Mouse (Mus musculus) neural tube, embryonic 12.5 days (tissue): Measurements from ENCODE around the gene Cmtm8. TPM values are rescaled to one million over a fixed set of nuclear protein-coding genes. Genes with fewer than 3 reads are reported as not detected.
A peak's percentile ranks its signal among the peaks of the same experiment; 100 is the strongest.

Experiments used
- ATAC-seq: fragments of 200-750 bp; cut with Nextera tagmentation; 2 replicates; pipeline ENCODE4 v1.8.0; 2017; ENCODE audit warnings: low read depth, mild to moderate bottlenecking, moderate TSS enrichment, moderate library complexity; ENCODE audit not compliant: low FRiP score
- H3K27ac ChIP-seq: fragments of 300-500 bp; sonication (generic); 2 replicates; pipeline ENCODE4 v1.5.1; 2016
- H3K27me3 ChIP-seq: fragments of 300-500 bp; sonication (generic); replicated peaks from 2 replicates; pipeline ENCODE4 v1.6.1; 2016; ENCODE audit warnings: mild to moderate bottlenecking
- H3K36me3 ChIP-seq: fragments of 300-500 bp; sonication (generic); 2 replicates; pipeline ENCODE4 v1.6.1; 2016; ENCODE audit warnings: mild to moderate bottlenecking
- H3K4me1 ChIP-seq: fragments of 300-500 bp; sonication (generic); 2 replicates; pipeline ENCODE4 v1.6.1; 2016
- H3K4me2 ChIP-seq: fragments of 300-500 bp; sonication (generic); replicated peaks from 2 replicates; pipeline ENCODE4 v1.6.1; 2016; ENCODE audit warnings: mild to moderate bottlenecking
- H3K4me3 ChIP-seq: fragments of 300-500 bp; sonication (generic); 2 replicates; pipeline ENCODE4 v1.5.1; 2016
- H3K9ac ChIP-seq: fragments of 300-500 bp; sonication (generic); 2 replicates; pipeline ENCODE4 v1.6.1; 2016; ENCODE audit warnings: mild to moderate bottlenecking
- H3K9me3 ChIP-seq: fragments of 300-500 bp; sonication (generic); 2 replicates; pipeline ENCODE4 v1.6.1; 2016; ENCODE audit warnings: mild to moderate bottlenecking
- WGBS: fragments of 180-500 bp; shearing (Covaris S2); methylation state at CpG from one replicate; pipeline ENCODE4 v1.1.7; 2016; 5-methylcytosine and 5-hydroxymethylcytosine counted together
- polyA plus RNA-seq: library from polyadenylated mRNA; unstranded; fragments of >200 nt; fragmentation: Nextera tagmentation; extraction: Ambion mirVana; gene quantifications from 2 replicates; pipeline ENCODE4 v1.2.1, GENCODE M21; 2016

Cmtm8 gene
- polyA plus RNA-seq, 1 experiment from 2014 or later, result 17.7 TPM

- Histone ChIP-seq H3K27me3 (no peaks in the 10 kb centered on the region), H3K27ac (no peak overlapping the region), H3K4me3 (peak overlapping the region; percentile 52), H3K4me2 (peak overlapping the region; percentile 93), H3K4me1 (peaks cover 21% of the 10 kb centered on the region), H3K9ac (peak overlapping the region; percentile 72; the same call in 1 of the 2 replicates), H3K36me3 (no peaks in the 10 kb centered on the region), H3K9me3 (no peaks in the 10 kb centered on the region)
- 27% methylated on average over 23 of the region's 23 CpGs for whole genome bisulfite sequencing
- 0 out of 2 replicates have a peak, but pooled peaks have one; percentile 21 for ATAC-seq
These were observed 63.8 kb downstream of the Cmtm8 start for GRCm38 (mm10) chr9:114779984-114780745.

GRCm38 (mm10) chr9:114778877-114779276 lies 65.1 kb downstream of the Cmtm8 start:
- peaks cover 27% of the 10 kb centered on the region for H3K4me1 ChIP-seq
- H3K36me3 ChIP-seq, result no peaks in the 10 kb centered on the region
- no peak overlapping the region for H3K4me3 ChIP-seq
- H3K9ac ChIP-seq, result no peak overlapping the region
- H3K4me2 ChIP-seq, result no peak overlapping the region
- no peak for ATAC-seq
- 93% methylated on average over 7 of the region's 7 CpGs for WGBS
- no peak overlapping the region for H3K27ac ChIP-seq
- no peaks in the 10 kb centered on the region for H3K9me3 ChIP-seq
- no peaks in the 10 kb centered on the region for H3K27me3 ChIP-seq

GRCm38 (mm10) chr9:114778047-114778390 lies 65.9 kb downstream of the Cmtm8 start:
- peaks cover 27% of the 10 kb centered on the region for H3K4me1 ChIP-seq
- 86% methylated on average over 7 of the region's 7 CpGs for WGBS
- ATAC-seq, result no peak
- H3K27me3 ChIP-seq, result no peaks in the 10 kb centered on the region
- H3K9me3 ChIP-seq, result no peaks in the 10 kb centered on the region
- no peaks in the 10 kb centered on the region for H3K36me3 ChIP-seq
- H3K4me3 ChIP-seq, result no peak overlapping the region
- no peak overlapping the region for H3K4me2 ChIP-seq
- no peak overlapping the region for H3K27ac ChIP-seq
- H3K9ac ChIP-seq, result no peak overlapping the region

- no peaks in the 10 kb centered on the region for H3K9me3 ChIP-seq
- H3K4me2 ChIP-seq, result no peak overlapping the region
- ATAC-seq, result no peak
- peaks cover 3% of the 10 kb centered on the region for H3K36me3 ChIP-seq
- no peak overlapping the region for H3K9ac ChIP-seq
- H3K4me3 ChIP-seq, result no peak overlapping the region
- peaks cover 27% of the 10 kb centered on the region for H3K4me1 ChIP-seq
- H3K27me3 ChIP-seq, result no peaks in the 10 kb centered on the region
- H3K27ac ChIP-seq, result no peak overlapping the region
- 88% methylated on average over 6 of the region's 6 CpGs for WGBS
These were observed 66.5 kb downstream of the Cmtm8 start for GRCm38 (mm10) chr9:114777178-114778046.

- no peak for ATAC-seq
- WGBS, result 90% methylated on average over 3 of the region's 3 CpGs
- H3K4me2 ChIP-seq, result no peak overlapping the region
- H3K27ac ChIP-seq, result no peak overlapping the region
- peaks cover 21% of the 10 kb centered on the region for H3K4me1 ChIP-seq
- H3K36me3 ChIP-seq, result peaks cover 10% of the 10 kb centered on the region
- H3K9ac ChIP-seq, result no peak overlapping the region
- no peak overlapping the region for H3K4me3 ChIP-seq
- H3K9me3 ChIP-seq, result no peaks in the 10 kb centered on the region
- no peaks in the 10 kb centered on the region for H3K27me3 ChIP-seq
These were observed 67.6 kb downstream of the Cmtm8 start for GRCm38 (mm10) chr9:114776361-114776760.

GRCm38 (mm10) chr9:114775272-114775671 lies 68.7 kb downstream of the Cmtm8 start:
- no peak overlapping the region for H3K4me3 ChIP-seq
- H3K9me3 ChIP-seq, result no peaks in the 10 kb centered on the region
- no peak overlapping the region for H3K4me2 ChIP-seq
- no peak for ATAC-seq
- no peak overlapping the region for H3K27ac ChIP-seq
- H3K36me3 ChIP-seq, result peaks cover 10% of the 10 kb centered on the region
- WGBS, result 74% methylated on average over 4 of the region's 4 CpGs
- H3K27me3 ChIP-seq, result no peaks in the 10 kb centered on the region
- peaks cover 10% of the 10 kb centered on the region; the same call in 1 of the 2 replicates for H3K4me1 ChIP-seq
- H3K9ac ChIP-seq, result no peak overlapping the region

GRCm38 (mm10) chr9:114774629-114775028 lies 69.3 kb downstream of the Cmtm8 start:
- H3K27ac ChIP-seq, result no peak overlapping the region
- no peaks in the 10 kb centered on the region for H3K9me3 ChIP-seq
- H3K4me2 ChIP-seq, result no peak overlapping the region
- H3K9ac ChIP-seq, result no peak overlapping the region
- peaks cover 10% of the 10 kb centered on the region for H3K36me3 ChIP-seq
- WGBS, result 84% methylated on average over 6 of the region's 6 CpGs
- H3K4me1 ChIP-seq, result peaks cover 10% of the 10 kb centered on the region; the same call in 1 of the 2 replicates
- H3K4me3 ChIP-seq, result no peak overlapping the region
- ATAC-seq, result no peak
- H3K27me3 ChIP-seq, result no peaks in the 10 kb centered on the region

- Histone ChIP-seq H3K4me2 (no peak overlapping the region), H3K27ac (no peak overlapping the region), H3K4me1 (peaks cover 24% of the 10 kb centered on the region), H3K9me3 (no peaks in the 10 kb centered on the region), H3K9ac (no peak overlapping the region), H3K4me3 (no peak overlapping the region), H3K27me3 (no peaks in the 10 kb centered on the region), H3K36me3 (peaks cover 10% of the 10 kb centered on the region)
- 92% methylated on average over 7 of the region's 7 CpGs for WGBS
- ATAC-seq, result no peak
These were observed 72.4 kb downstream of the Cmtm8 start for GRCm38 (mm10) chr9:114771565-114771964.

- no peak for ATAC-seq
- 91% methylated on average over 4 of the region's 4 CpGs for WGBS
- H3K27me3 ChIP-seq, result no peaks in the 10 kb centered on the region
- H3K4me2 ChIP-seq, result no peak overlapping the region
- no peak overlapping the region for H3K4me3 ChIP-seq
- peaks cover 20% of the 10 kb centered on the region for H3K4me1 ChIP-seq
- peaks cover 10% of the 10 kb centered on the region for H3K36me3 ChIP-seq
- no peak overlapping the region for H3K9ac ChIP-seq
- H3K9me3 ChIP-seq, result no peaks in the 10 kb centered on the region
- no peak overlapping the region for H3K27ac ChIP-seq
These were observed 73.7 kb downstream of the Cmtm8 start for GRCm38 (mm10) chr9:114770224-114770623.

- H3K9ac ChIP-seq, result no peak overlapping the region
- no peak overlapping the region for H3K4me2 ChIP-seq
- peaks cover 14% of the 10 kb centered on the region for H3K4me1 ChIP-seq
- H3K36me3 ChIP-seq, result peaks cover 10% of the 10 kb centered on the region
- no peak overlapping the region for H3K27ac ChIP-seq
- H3K4me3 ChIP-seq, result no peak overlapping the region
- 60% methylated on average over 10 of the region's 10 CpGs for WGBS
- H3K27me3 ChIP-seq, result no peaks in the 10 kb centered on the region
- H3K9me3 ChIP-seq, result no peaks in the 10 kb centered on the region
- ATAC-seq, result no peak
These were observed 75.9 kb downstream of the Cmtm8 start for GRCm38 (mm10) chr9:114768066-114768465.

- no peak for ATAC-seq
- Histone ChIP-seq H3K9me3 (no peaks in the 10 kb centered on the region), H3K9ac (no peak overlapping the region), H3K27me3 (no peaks in the 10 kb centered on the region), H3K27ac (no peak overlapping the region), H3K4me1 (peaks cover 14% of the 10 kb centered on the region), H3K4me2 (no peak overlapping the region), H3K36me3 (peaks cover 8% of the 10 kb centered on the region), H3K4me3 (no peak overlapping the region)
- 69% methylated on average over 2 of the region's 2 CpGs for WGBS
These were observed 76.4 kb downstream of the Cmtm8 start for GRCm38 (mm10) chr9:114767507-114767906.

GRCm38 (mm10) chr9:114767030-114767429 lies 76.9 kb downstream of the Cmtm8 start:
- Histone ChIP-seq H3K4me3 (no peak overlapping the region), H3K27ac (no peak overlapping the region), H3K9me3 (no peaks in the 10 kb centered on the region), H3K4me2 (no peak overlapping the region), H3K27me3 (no peaks in the 10 kb centered on the region), H3K9ac (no peak overlapping the region), H3K36me3 (peaks cover 3% of the 10 kb centered on the region; the same call in 1 of the 2 replicates), H3K4me1 (peaks cover 14% of the 10 kb centered on the region)
- 56% methylated on average over 13 of the region's 13 CpGs for WGBS
- ATAC-seq, result peak; percentile 74; the same call in 1 of the 2 replicates
